Mouse (Mus musculus) intestine, embryonic 15.5 days (tissue): ENCODE measurements around the gene Agpat1. TPM values are rescaled to one million over a fixed set of nuclear protein-coding genes. Genes with fewer than 3 reads are reported as not detected.

ENCODE experiments used
- ATAC-seq: fragments of 200-750 bp; cut with Nextera tagmentation; 2 replicates; pipeline ENCODE4 v1.8.0; 2017; ENCODE audit warnings: moderate TSS enrichment, moderate library complexity
- H3K27ac ChIP-seq: fragments of 300-500 bp; sonication (generic); 2 replicates; pipeline ENCODE4 v1.5.1; 2015; ENCODE audit warnings: mild to moderate bottlenecking, inconsistent platforms
- H3K27me3 ChIP-seq: fragments of 300-500 bp; sonication (generic); replicated peaks from 2 replicates; pipeline ENCODE4 v1.6.1; 2015; ENCODE audit warnings: inconsistent platforms
- H3K36me3 ChIP-seq: fragments of 300-500 bp; sonication (generic); 2 replicates; pipeline ENCODE4 v1.6.1; 2015; ENCODE audit warnings: inconsistent platforms
- H3K4me1 ChIP-seq: fragments of 300-500 bp; sonication (generic); replicated peaks from 2 replicates; pipeline ENCODE4 v1.6.1; 2015; ENCODE audit warnings: inconsistent platforms
- H3K4me2 ChIP-seq: fragments of 300-500 bp; sonication (generic); replicated peaks from 2 replicates; pipeline ENCODE4 v1.6.1; 2015; ENCODE audit warnings: mild to moderate bottlenecking, inconsistent platforms
- H3K4me3 ChIP-seq: fragments of 300-500 bp; sonication (generic); replicated peaks from 2 replicates; pipeline ENCODE4 v1.5.1; 2015; ENCODE audit warnings: inconsistent platforms
- H3K9ac ChIP-seq: fragments of 300-500 bp; sonication (generic); 2 replicates; pipeline ENCODE4 v1.6.1; 2015; ENCODE audit warnings: inconsistent platforms
- H3K9me3 ChIP-seq: fragments of 300-500 bp; sonication (generic); 2 replicates; pipeline ENCODE4 v1.6.1; 2016; ENCODE audit warnings: inconsistent platforms
- WGBS: fragments of 180-500 bp; shearing (Covaris S2); methylation state at CpG from one replicate; pipeline ENCODE4 v1.1.7; 2015; 5-methylcytosine and 5-hydroxymethylcytosine counted together
- polyA plus RNA-seq: library from polyadenylated mRNA; unstranded; fragments of >200 nt; fragmentation: Nextera tagmentation; extraction: Ambion mirVana; gene quantifications from 2 replicates; pipeline ENCODE4 v1.2.1, GENCODE M21; 2015

The Agpat1 gene
- polyA plus RNA-seq, 1 experiment from 2014 or later = 51.2 TPM

DNA sequence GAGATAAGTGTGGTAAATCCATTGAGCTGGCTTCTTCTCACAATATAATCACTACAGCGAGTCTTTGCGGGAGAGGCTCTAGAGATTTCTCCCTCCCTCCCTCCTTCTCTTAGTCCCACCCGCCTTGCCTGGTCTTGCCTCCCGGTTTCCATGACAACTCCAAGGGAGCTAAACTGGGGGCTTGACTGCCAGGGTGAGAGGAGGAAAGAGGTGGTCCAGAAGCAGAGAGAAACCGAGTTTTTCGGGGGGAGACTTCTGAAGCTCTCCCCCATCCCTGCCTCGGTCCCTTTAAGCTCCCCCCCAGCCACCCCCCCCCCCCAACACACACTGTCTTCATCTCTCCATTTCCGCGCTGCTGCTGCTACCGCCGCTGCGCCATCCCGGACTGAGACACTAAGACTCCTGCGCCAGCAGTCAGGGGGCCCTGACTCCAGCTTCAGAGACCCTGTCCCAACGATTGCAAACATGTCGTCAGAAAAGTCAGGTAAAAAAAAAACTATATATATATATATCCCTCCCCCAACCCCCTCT lies 25.2 kb downstream of the Agpat1 start, which contains the start of gene Prrt1:
Prrt1 (plus strand) TSS at position 313 of the 531 bp plus-strand sequence.
- H3K27ac ChIP-seq = peak within 1 kb of the TSS; percentile 96
- WGBS = 12% methylated on average over 16 of the region's 16 CpGs
- no peak for ATAC-seq
- H3K4me2 ChIP-seq = peak within 1 kb of the TSS; percentile 92
- H3K27me3 ChIP-seq = peaks cover 26% of the 10 kb centered on the region
- no peaks in the 10 kb centered on the region for H3K9me3 ChIP-seq
- H3K9ac ChIP-seq = peak within 1 kb of the TSS; percentile 66
- H3K4me3 ChIP-seq = peak within 1 kb of the TSS; percentile 69
- H3K4me1 ChIP-seq = peaks cover 40% of the 10 kb centered on the region
- H3K36me3 ChIP-seq = peaks cover 5% of the 10 kb centered on the region; the same call in 1 of the 2 replicates

DNA sequence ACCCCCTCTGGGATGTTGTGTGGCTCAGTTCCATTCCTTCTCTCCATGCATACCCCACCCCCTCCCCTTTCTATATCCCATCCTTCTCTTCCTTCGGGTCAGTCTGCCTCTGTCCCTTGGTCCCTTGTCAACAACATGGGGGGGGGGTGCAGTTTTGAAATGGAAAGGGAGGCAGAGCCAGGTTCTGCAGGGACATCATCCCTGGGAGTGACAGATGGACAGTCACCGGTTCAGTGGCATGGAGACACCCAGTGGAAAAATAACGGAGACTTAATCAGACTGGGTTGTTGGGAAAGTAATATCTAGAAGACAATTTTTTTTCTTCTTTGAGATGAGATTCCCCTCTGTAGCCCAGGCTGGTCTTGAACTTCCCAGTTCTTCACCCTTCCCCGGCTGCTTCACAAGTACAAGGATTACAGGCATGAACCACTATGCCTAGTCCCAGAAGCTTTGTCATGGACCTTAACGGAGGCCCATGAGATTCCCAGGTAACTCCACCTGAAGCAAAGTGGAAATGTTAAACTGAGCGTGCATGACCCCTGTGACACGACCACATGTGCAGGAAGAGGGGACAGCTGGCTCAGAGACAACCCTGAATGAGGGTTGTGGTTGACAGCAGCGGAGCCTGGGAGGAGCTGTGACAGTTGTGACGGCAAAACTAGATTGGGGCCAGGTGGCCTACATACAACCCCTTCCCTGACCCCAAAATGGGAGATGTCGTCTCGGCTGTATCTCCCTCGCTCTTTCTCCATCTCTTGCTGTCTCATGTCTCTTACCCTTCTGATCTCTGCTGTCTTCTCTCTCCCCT lies 25.9 kb downstream of the Agpat1 start:
- Histone ChIP-seq H3K9me3 (no peaks in the 10 kb centered on the region), H3K4me1 (peaks cover 40% of the 10 kb centered on the region), H3K36me3 (peaks cover 5% of the 10 kb centered on the region; the same call in 1 of the 2 replicates), H3K27me3 (peaks cover 26% of the 10 kb centered on the region), H3K4me2 (peak overlapping the region; percentile 92), H3K4me3 (peak overlapping the region; percentile 69; the same call in 1 of the 2 replicates), H3K9ac (no peak overlapping the region), H3K27ac (no peak overlapping the region)
- no peak for ATAC-seq
- 31% methylated on average over 12 of the region's 12 CpGs for WGBS

DNA sequence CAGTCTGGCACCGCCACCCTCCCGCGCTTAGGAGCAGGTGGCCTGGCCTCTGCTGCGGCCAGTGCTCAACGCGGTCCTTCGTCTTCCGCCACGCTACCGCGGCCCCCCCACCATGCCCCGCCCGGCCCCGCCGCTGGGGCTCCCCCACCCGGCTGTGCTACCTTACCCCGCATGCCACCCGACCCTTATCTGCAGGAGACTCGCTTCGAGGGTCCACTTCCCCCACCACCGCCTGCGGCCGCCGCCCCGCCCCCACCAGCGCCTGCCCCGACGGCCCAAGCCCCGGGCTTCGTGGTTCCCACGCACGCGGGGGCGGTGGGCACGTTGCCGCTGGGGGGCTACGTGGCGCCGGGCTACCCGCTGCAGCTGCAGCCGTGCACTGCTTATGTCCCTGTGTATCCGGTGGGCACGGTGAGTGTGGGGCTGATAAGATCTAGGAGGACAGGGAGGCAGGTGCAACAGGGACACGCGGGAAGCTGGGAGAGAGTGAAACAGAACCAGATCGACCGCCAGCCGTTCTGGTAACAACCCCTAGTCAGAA lies 26.8 kb downstream of the Agpat1 start:
- Histone ChIP-seq H3K9ac (peak overlapping the region; percentile 36), H3K4me2 (peak overlapping the region; percentile 88), H3K27ac (no peak overlapping the region), H3K27me3 (peaks cover 26% of the 10 kb centered on the region), H3K4me3 (peak overlapping the region; percentile 29), H3K9me3 (no peaks in the 10 kb centered on the region), H3K4me1 (peaks cover 40% of the 10 kb centered on the region), H3K36me3 (no peaks in the 10 kb centered on the region; the same call in 1 of the 2 replicates)
- 5% methylated on average over 42 of the region's 48 CpGs for WGBS
- no peak for ATAC-seq

DNA sequence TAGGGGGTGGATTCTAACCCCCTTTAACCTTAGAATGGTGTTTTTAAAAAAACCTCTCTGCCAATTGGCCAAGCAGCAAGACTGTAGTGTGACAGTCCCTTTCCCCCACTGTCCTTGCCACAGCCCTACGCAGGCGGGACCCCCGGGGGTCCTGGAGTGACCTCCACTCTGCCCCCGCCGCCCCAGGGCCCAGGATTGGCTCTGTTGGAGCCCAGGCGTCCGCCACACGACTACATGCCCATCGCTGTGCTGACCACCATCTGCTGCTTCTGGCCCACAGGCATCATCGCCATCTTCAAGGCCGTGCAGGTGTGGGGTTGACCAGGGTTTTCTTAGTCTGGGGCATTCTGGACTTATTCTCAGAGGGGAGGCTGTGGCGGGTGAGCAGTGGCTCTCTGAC lies 27.6 kb downstream of the Agpat1 start:
- H3K27me3 ChIP-seq = peaks cover 26% of the 10 kb centered on the region

DNA sequence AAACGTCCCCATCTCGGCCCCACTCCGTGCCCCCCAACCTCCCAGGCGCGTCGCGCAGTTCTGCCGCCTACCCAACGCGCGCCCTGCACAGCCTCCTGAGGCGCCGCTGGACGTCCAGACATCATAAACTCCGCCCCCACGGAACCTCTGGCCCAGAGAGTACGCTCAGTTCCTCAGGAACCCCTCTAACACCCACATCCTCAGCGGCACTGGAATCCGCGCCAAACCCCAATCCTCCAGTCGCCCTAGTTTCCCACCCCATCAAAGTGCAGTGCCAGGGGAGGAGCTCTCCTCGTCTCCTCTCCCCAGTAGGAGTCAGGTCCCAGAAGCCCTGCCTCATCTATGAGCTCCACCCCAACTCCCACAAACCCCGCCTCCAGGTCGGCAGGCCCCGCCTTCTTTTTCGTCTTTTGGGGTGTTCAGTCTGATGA lies 28.2 kb downstream of the Agpat1 start:
- H3K9ac ChIP-seq = peak overlapping the region; percentile 29
- H3K4me1 ChIP-seq = peaks cover 32% of the 10 kb centered on the region
- WGBS = 2% methylated on average over 26 of the region's 26 CpGs
- no peaks in the 10 kb centered on the region for H3K9me3 ChIP-seq
- peak overlapping the region; percentile 88 for H3K4me2 ChIP-seq
- H3K27me3 ChIP-seq = peaks cover 26% of the 10 kb centered on the region
- peak overlapping the region; percentile 28 for H3K4me3 ChIP-seq
- no peaks in the 10 kb centered on the region for H3K36me3 ChIP-seq
- no peak overlapping the region for H3K27ac ChIP-seq
- ATAC-seq = peak; percentile 43

More for the DNA sequence above, 27.6 kb downstream of the Agpat1 start:
- Histone ChIP-seq H3K36me3 (no peaks in the 10 kb centered on the region), H3K9me3 (no peaks in the 10 kb centered on the region), H3K27ac (no peak overlapping the region), H3K4me1 (peaks cover 34% of the 10 kb centered on the region), H3K4me2 (peak overlapping the region; percentile 88), H3K9ac (peak overlapping the region; percentile 29), H3K4me3 (peak overlapping the region; percentile 28)
- 20% methylated on average over 11 of the region's 12 CpGs for WGBS
- no peak for ATAC-seq

DNA sequence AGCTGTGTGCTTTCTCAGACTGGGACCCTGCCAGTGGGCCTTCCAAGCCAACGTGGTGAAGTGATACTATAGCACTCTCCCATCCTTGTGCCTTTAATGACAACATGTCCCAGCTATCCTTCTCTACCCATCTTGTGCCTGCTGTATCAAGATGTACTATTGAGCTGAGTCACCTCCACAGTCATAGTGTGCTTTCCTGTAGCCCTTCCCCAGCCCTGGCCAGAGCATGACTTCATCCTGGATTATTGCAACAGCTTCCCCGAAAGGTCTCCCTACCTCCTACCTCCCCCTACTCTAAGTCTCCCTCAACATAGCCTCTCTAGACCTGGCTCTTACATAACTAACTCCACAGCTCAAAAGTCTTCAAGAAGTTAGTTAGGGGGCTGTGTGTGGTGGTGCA lies 31.6 kb downstream of the Agpat1 start:
- Histone ChIP-seq H3K4me1 (peaks cover 16% of the 10 kb centered on the region), H3K4me2 (no peak overlapping the region), H3K9ac (no peak overlapping the region), H3K27me3 (peaks cover 16% of the 10 kb centered on the region), H3K9me3 (no peaks in the 10 kb centered on the region), H3K27ac (no peak overlapping the region), H3K36me3 (no peaks in the 10 kb centered on the region), H3K4me3 (no peak overlapping the region)
- ATAC-seq = no peak
- 72% methylated on average over 2 of the region's 2 CpGs for WGBS

DNA sequence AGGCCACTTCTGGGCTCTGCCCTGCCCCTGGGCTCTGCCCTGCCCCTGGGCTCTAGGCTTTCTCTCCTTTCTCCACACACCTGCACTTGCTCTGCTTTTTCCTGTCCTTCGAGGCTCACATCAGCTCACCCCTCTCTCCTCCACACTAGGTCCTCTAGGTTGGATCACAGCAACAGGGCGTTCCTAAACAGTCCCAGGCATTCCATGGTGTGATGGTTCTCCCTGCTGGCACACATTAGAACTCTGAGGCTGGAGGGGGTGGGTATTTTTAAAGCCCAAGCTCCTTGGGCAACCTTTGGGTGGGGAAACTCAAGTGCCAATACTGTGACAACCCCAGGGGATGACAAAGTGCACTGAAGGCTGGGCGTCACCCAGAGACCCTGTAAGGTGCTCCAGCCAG lies 33.4 kb downstream of the Agpat1 start:
- Histone ChIP-seq H3K4me2 (no peak overlapping the region), H3K9ac (no peak overlapping the region), H3K4me1 (peaks cover 10% of the 10 kb centered on the region; the same call in 1 of the 2 replicates), H3K4me3 (no peak overlapping the region), H3K9me3 (no peaks in the 10 kb centered on the region), H3K27me3 (peaks cover 2% of the 10 kb centered on the region; the same call in 1 of the 2 replicates), H3K36me3 (no peaks in the 10 kb centered on the region), H3K27ac (no peak overlapping the region)
- WGBS = 63% methylated on average over 3 of the region's 3 CpGs
- ATAC-seq = no peak

DNA sequence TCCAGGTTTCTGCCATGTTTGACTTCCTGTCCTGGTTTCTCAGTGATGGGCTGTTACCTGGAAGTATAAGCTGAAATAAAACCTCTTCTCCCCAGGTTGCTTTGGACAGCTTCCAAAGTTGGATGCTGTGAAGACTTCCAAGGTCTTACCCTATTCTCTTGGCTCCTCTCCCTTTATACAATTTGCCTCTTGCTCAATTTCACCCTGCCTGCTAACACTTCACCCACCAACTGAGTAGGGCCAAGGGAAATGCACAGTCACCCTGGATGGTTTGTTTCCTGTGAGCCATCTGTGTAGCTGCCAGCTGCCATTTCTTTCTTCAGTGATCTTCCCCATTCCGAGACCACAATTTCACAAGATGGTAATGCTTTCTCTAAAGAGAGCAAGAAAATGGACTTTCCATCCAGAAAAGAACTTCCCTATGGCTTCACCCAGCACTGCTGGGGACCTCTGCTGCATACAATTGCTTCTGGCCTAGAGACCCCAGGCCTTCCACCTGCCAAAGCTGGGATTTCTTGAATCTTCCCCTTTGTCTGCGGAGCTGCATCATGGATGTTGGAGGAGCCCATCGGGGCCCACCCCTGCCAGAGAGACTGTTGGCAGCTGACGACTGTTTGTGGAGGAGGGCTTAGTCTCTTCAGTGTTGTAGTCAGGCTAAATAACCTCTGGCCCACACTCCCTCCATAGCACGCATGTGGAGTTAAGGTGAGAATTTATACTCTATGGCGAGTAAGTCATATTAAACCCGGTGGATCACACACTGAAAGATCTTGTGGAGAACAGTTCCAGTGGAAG lies 35.6 kb downstream of the Agpat1 start:
- no peak overlapping the region for H3K27ac ChIP-seq
- H3K36me3 ChIP-seq = no peaks in the 10 kb centered on the region
- ATAC-seq = no peak
- H3K9me3 ChIP-seq = no peaks in the 10 kb centered on the region
- no peak overlapping the region for H3K4me3 ChIP-seq
- H3K9ac ChIP-seq = no peak overlapping the region
- H3K4me2 ChIP-seq = no peak overlapping the region
- WGBS = 83% methylated on average over 7 of the region's 7 CpGs
- peaks cover 13% of the 10 kb centered on the region; the same call in 1 of the 2 replicates for H3K4me1 ChIP-seq
- no peaks in the 10 kb centered on the region for H3K27me3 ChIP-seq

DNA sequence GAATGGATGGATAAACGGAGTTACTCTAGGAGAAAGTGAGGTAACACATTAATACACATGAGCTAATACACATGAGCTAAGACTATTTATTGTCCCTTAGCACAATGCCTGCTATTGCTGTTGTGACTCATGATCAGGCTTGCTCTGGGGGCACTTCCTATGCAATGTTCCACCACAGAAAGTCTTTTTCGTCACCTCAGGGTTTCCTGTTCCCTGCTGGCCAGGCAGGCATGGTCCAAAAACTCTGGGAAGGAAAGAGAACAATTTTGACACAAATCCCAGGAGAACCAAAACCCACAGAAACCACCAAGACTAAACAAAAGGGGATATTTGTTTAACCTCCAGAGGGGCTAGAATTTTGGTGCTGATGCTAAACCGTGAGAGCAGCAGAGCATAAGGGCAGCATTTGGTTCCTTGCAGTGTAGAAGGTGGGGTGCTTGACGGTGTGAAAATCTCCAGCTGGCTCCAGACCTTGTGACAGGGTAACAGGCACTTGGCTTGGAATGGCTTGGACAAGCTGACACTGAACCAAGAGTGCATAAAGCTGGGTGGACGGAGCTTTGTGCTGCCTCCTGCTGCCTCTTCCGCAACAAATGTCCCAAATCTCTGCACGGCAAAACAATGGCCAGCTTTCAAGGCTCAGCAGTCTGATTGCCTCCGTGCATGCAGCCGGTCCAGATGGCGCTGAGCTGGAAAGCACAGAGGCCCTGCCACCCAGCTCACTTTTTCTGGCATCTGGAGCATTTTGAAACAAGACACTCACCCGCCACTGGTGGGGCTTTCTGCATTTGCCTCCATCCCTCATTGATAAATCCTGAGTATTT lies 36.9 kb downstream of the Agpat1 start:
- Histone ChIP-seq H3K9me3 (no peaks in the 10 kb centered on the region), H3K36me3 (0 out of 2 replicates have a peak, but pooled peaks cover 5% of the 10 kb centered on the region), H3K27ac (peak overlapping the region; percentile 49), H3K9ac (0 out of 2 replicates have a peak overlapping the region, but pooled peaks have one; percentile 8), H3K4me1 (peaks cover 22% of the 10 kb centered on the region; the same call in 1 of the 2 replicates), H3K4me2 (no peak overlapping the region), H3K27me3 (no peaks in the 10 kb centered on the region), H3K4me3 (no peak overlapping the region)
- 22% methylated on average over 11 of the region's 11 CpGs for WGBS
- ATAC-seq = peak; percentile 13; the same call in 1 of the 2 replicates

DNA sequence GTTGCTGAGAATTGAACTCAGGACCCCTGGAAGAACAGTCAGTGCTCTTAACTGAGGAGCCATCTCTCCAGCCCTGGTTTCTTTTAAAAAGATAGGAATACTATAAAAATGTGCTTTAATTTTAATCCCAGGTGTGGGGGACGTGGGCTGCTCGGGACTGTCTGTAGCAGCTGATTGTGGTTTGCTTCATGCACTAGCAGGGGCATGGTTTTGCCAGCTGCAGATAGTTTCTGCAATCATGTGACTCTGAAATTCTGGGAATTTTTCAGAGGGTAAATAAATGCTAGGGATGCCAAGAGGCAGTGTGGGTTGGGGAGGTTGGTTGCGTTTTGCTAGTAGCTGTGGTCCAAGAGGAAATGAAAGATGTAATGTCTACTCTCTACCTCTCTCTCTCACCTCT lies 37.9 kb downstream of the Agpat1 start:
- H3K36me3 ChIP-seq = 0 out of 2 replicates have a peak, but pooled peaks cover 5% of the 10 kb centered on the region
- no peaks in the 10 kb centered on the region for H3K27me3 ChIP-seq
- 69% methylated on average over 3 of the region's 3 CpGs for WGBS
- no peak overlapping the region for H3K4me2 ChIP-seq
- H3K27ac ChIP-seq = no peak overlapping the region
- H3K9ac ChIP-seq = no peak overlapping the region
- ATAC-seq = no peak
- no peaks in the 10 kb centered on the region for H3K9me3 ChIP-seq
- peaks cover 23% of the 10 kb centered on the region; the same call in 1 of the 2 replicates for H3K4me1 ChIP-seq
- H3K4me3 ChIP-seq = no peak overlapping the region

DNA sequence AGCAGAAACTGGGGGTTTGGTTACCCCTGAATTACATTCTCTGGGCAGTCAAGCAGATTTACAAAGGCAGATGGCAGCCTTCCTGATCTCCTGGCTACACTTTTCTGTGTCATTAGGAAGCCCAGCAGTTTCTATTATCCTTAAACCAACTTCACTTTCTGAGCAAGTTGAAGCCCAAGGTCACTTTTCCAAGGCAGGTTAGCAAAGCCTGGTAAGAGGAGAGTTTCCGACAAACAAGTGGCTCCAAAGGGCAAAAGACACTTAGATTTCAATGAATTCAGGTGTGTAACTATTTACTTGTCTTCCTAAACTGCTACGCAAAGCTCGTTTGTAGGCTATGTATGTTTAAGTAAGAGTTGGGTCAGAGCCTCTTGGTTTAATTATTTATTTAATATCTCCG lies 39.3 kb downstream of the Agpat1 start:
- no peaks in the 10 kb centered on the region for H3K9me3 ChIP-seq
- peaks cover 32% of the 10 kb centered on the region for H3K4me1 ChIP-seq
- H3K27me3 ChIP-seq = no peaks in the 10 kb centered on the region
- ATAC-seq = no peak
- H3K9ac ChIP-seq = no peak overlapping the region
- 88% methylated on average over 4 of the region's 4 CpGs for WGBS
- H3K36me3 ChIP-seq = 0 out of 2 replicates have a peak, but pooled peaks cover 5% of the 10 kb centered on the region
- H3K4me2 ChIP-seq = no peak overlapping the region
- no peak overlapping the region for H3K4me3 ChIP-seq
- no peak overlapping the region for H3K27ac ChIP-seq
